Mouse (Mus musculus): ENCODE measurements around the gene Hhipl2.

DNA sequence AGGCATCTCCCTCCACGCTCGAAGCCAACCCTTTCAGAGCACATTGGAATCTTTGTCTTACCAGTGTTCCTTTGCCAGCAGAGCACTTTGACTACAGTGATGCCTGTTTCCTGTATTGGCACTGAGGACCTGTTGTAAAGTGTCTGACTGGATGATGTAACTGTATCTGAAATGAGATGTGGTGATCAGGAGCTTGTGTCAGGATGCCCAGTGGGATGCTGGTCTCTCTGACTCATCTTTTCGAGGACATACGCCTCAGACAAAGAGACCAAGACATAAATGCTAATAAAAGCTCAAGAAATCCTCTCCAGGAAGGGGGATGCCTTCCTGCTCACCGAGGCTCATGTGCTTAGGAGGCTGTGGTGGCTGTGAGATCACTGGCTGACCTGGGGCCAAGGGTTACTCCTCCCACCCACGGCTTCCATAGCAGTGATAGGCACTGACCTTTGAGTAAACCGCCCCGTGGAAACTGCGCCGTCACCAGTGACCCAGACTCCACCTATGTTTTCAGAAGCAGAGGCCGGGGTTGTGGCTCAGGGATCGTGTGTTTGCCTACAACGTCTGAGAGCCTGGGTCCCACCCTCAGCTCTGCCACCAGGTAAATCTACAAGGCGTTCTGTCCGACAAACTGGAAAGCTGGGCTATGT lies 3.8 kb upstream of the Hhipl2 start:
- no peak for TF ChIP-seq CTCF (IDR thresholded peaks at IDR 0.05; ENCODE audit: low read depth, low read length)
- TF ChIP-seq POLR2A (IDR thresholded peaks at IDR 0.05; ENCODE audit: extremely low read depth, insufficient read depth, low read length), result no peak
